Mouse (Mus musculus): Measurements from ENCODE around the gene Acly. TPM values are rescaled to one million over a fixed set of nuclear protein-coding genes. Genes with fewer than 3 reads are reported as not detected.
"Not testable (repeated sequence)": the region's sequence is repeated elsewhere in the genome, so short reads cannot be mapped to it uniquely, and the experiment has no call there.

The Acly gene
- total RNA-seq, 1 experiment from 2014 or later: 1,859 TPM

DNA sequence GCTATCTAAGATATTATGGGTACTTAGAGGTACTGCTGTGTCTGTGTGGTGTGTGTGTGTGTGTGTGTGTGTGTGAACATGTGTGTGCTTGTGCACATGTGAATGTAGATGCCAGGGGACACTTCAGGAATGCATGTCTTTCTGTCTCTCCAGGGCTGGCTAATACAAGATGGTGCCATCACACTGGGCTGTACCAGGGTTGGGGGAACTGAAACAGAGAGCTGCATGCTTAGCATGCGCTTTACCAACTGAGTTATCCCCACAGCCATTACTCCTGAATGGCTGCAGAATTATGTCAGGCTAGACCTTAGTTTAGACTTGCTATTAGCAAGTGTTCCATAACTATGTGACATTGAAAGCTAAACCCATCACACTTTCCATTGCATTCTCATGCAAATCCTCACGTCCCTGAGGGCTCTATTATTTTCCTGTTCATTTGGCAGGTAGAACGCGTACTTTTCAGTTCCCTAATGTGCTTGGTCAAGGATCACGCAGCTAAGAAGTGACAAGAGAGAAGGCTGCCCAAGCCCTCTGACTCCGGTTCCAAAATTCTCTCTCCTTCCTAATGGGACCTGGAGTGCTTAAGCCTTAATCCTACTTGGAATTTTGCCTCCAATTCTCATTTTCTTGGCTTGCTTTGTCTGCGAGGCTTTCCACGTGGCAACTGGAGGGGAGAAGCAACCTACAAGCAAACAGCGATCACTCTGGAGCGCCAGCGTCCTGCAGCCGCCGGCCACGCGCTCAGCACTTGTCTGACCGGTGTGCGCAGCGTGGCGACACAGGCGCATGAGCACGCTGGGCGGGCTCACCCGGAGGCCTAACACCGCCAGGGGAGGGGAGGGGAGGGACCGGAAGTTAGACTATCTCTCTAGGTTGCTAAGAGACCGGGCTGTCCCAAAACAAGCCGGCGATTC lies 17.3 kb upstream of the Acly start, which contains the start of gene Ttc25:
TSS of gene Ttc25 (plus strand) at position 776 of the 914 bp plus-strand sequence.
- DNase-seq: peak; percentile 92

GRCm38 (mm10) chr11:100541577-100541976 lies 13.8 kb upstream of the Acly start:
- DNase-seq: no peak

GRCm38 (mm10) chr11:100540966-100541365 lies 13.2 kb upstream of the Acly start:
- DNase-seq: no peak

- no peak for DNase-seq
Measured at GRCm38 (mm10) chr11:100536466-100536865, 8.7 kb upstream of the Acly start.

DNA sequence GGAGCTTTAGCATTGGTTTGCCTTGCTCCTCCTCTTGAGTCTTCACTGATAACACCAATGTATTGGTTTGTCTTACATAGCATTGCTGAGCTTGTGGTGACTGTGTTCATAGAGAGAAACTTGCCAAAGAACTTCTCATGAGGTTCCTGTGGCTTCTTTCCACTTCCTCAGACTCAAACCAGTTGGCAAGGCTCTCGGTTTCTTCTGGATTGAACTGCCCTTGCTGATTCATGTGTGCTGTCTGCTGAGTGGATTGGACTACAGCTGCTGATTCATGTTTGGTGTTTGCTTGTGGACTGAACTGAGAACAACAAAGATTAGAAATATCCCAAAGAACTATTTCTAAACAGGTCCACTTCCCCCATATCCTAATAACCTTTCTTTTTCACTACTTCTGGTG lies 8.2 kb upstream of the Acly start:
- no peak for DNase-seq

DNA sequence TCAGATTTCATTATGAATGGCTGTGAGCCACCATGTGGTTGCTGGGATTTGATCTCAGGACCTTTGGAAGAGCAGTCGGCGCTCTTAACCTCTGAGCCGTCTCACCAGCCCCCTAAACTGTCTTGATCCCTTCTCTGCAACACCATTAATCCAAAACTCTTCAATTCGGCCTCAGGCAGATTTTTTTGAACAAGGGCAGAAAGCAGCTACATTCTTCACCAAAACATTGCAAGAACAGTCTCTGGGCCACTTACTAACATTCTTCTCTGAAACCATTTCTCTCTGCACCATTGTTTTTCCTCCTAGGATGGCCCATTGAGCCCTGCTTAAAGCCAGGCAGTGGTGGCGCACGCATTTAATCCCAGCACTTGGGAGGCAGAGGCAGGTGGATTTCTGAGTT lies 7.0 kb upstream of the Acly start:
- DNase-seq: not testable (repeated sequence)

GRCm38 (mm10) chr11:100534411-100534810 lies 6.6 kb upstream of the Acly start:
- DNase-seq: not testable (repeated sequence)

DNA sequence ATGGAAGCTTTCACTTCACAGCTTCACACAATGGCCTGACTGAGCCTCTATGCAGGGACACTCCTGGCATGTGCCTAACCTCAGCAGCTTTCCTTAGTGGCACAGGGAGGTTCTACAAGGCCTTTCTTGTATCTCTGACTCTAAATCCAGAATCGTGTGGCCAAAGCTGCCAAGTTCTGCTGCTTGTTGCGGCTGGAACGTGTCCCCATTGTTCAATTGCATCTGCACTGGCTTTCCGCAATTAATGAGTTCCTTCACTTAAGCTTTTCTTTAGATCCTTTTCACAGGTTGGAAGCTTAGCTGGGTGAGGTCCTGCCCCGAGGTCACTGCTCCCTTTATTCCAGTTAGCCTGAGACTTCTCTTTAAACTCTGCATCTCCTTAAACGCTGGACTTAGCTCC lies 6.1 kb upstream of the Acly start:
- DNase-seq: no peak

GRCm38 (mm10) chr11:100528375-100529165 lies 770 bp upstream of the Acly start:
- DNase-seq: no peak

DNA sequence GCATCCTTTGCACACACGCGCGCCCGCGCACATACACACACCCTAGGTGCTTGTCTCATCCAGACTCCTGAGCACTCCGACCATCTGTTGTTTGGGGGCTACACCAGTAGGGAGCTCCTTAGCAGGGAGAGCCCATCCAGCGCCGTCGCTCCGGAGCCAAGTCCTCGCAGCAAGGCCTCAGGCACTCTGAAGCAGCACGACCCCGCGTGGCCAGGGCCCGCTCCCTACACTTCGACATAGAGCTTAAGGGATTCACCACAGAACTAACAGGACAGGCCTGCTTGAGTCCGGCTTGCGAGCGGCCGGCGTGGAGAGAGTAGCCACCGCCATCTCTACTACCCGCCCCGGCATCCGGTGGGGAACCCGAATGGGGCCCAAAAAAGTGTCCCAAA lies 738 bp downstream of the Acly start:
- DNase-seq: peak; percentile 63

GRCm38 (mm10) chr11:100526052-100526816 lies 1.6 kb downstream of the Acly start:
- DNase-seq: no peak

DNA sequence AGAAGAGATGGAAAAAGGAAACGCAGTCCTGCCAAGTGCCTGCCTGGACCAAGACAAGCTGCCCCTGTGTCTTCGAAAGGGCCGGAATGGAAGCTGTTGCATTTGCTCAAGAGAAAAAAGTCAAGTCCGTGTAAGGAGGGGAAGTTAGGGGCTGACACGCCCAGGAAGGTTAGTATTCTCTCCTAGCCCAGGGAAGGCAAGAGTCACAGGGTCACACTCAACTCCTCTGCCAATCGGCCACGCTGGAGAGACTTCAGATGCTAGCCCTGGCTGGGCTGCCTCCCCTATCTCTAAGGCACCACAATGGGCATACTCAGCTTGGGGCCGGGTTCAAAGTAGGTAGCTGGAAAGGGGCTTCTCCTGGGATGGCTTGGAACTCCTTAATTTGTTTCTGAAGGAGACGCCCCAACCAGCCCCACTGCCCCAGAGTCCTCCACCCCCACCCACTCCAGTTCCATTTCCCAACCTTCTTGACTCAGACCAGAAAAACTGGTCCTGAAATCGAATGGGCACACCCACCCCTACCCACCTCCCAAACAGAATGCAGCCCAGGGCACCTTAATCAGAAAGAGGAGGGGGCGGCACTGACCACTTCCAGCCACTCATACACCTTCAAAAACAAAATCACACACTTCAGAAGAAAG lies 2.7 kb downstream of the Acly start:
- DNase-seq: no peak

- no peak for DNase-seq
Measured at GRCm38 (mm10) chr11:100524358-100524757, 3.4 kb downstream of the Acly start.

DNA sequence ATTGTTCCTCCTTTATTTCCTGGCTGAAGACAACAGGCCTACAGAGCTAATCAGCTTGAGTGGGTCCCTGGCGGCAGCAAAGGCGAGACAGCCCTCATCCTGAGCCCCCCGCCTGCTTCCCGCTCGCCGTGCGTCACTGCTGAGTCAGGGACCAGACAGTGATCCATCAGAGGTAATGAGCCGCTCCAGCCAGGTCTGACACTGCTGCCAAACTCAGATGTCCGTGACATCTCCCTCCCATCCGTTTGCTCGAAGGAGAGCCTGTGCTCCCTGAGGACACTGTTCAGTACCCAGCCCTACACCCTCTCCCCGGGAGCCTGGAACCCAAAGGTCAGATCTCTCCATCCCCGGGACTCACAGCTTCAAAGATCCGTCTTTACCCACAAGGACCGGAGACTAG lies 7.0 kb downstream of the Acly start:
- peak; percentile 85 for DNase-seq

DNA sequence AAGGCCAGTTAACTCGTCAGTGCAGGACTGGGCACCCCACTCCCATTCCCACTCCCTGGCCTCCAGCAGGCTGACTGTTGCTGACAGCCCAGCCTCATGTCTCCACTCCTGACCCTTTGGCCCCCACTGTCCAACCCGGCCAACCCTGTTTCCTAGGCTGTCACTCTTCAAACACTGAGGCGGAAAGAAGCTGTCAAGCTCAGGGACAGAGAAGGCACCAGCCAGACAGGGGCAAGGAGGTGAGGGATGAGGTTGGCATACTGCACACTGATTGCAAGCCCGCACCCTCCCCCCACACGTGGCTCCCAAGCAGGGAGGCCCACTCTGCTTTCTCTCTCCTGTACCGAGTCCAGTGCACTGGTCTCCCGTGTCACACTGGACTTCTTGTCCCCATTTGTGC lies 8.6 kb downstream of the Acly start:
- no peak for DNase-seq

- peak; percentile 38 for DNase-seq
Measured at GRCm38 (mm10) chr11:100518188-100518591, 9.6 kb downstream of the Acly start.

GRCm38 (mm10) chr11:100516291-100516690 lies 11.5 kb downstream of the Acly start:
- DNase-seq: peak; percentile 34

DNA sequence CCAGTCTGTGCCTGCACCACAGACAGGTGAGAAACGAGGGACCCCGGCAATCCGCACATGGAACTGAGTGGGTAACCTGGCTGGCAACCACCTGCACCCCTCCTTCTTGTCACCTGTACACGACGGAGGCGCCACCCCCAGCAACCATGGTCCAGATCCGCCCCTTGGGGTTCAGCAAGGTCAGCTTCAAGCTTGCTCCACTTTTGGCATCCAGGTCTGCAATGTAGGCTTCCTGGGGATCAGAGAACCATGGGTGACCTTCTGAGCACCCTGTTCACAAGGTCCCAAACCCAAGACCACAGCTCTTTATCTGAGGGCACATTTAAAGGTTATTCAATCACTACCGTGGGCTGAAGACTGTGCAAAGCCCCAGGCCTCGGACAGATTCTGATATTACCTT lies 12.0 kb downstream of the Acly start:
- no peak for DNase-seq

- peak; percentile 65 for DNase-seq
Measured at GRCm38 (mm10) chr11:100515061-100515460, 12.7 kb downstream of the Acly start.

DNA sequence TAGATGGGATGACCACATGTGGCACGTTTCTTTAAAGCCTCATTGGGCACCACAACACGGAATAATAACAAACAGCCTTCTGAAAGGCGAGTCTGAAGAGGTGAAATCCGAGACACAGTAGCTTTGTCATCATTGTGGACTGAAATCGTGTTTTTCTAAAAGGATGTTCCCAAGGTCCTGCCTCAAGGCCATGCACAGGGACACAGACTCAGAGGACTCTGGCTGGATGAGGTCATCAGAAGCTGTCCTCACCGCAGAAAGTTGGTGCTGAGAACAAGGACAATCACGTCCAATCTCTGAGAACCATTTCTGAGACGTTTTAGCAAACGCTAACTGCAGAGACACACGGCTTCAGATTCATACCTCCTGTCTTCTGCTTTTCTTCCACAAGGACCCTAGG lies 14.1 kb downstream of the Acly start:
- peak; percentile 57 for DNase-seq

- DNase-seq: no peak
Measured at GRCm38 (mm10) chr11:100512384-100512783, 15.4 kb downstream of the Acly start.

- DNase-seq: no peak
Measured at GRCm38 (mm10) chr11:100510556-100510955, 17.2 kb downstream of the Acly start.

Measured in adrenal gland, postnatal 25 days (tissue).